Mouse (Mus musculus) ZHBTc4 (cell line): ENCODE measurements around the gene Fkbp10.

ENCODE experiments used
- DNase-seq: peaks from one replicate; pipeline ENCODE4 v3.0.0-alpha.2; 2011; ENCODE audit warnings: low read depth, low spot score

Fkbp10 gene

GRCm38 (mm10) chr11:100414914-100415822 is at the start of gene Fkbp10:
Gene Fkbp10 (plus strand): TSS chr11:100415697.
- peak; percentile 55 for DNase-seq

GRCm38 (mm10) chr11:100369145-100369544 is 46.4 kb upstream of the Fkbp10 start:
- no peak for DNase-seq

GRCm38 (mm10) chr11:100369822-100370221 is 45.7 kb upstream of the Fkbp10 start:
- DNase-seq: no peak

DNA sequence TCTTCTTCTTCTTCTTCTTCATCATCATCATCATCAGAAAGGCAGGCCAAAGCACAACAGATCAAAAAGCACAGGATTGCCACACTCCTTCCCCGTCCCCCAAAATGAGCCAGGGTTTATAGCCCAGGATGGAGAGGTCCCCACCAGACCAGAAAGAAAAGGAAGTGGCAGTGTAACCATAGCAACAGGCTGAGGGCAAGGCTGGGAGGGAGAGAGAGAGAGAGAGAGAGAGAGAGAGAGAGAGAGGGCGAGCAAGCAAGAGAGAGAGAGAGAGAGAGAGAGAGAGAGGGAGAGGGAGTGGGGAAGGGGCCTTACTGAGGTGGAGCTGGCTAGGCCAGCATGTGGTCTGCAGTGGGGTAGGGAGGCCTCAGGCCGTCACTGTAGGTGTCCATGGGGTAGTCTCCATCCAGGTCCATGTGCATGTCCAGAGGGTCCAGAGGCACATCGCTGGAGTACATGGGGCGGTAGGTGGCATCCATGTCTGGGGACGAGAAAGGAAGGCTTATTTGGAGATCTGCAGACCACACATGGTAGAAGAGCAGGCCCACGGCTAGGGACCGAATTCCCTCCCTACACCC is 43.4 kb upstream of the Fkbp10 start:
- no peak for DNase-seq

- peak; percentile 58 for DNase-seq
These were observed 40.4 kb upstream of the Fkbp10 start for GRCm38 (mm10) chr11:100375127-100375526.

GRCm38 (mm10) chr11:100376005-100376404 is 39.5 kb upstream of the Fkbp10 start:
- peak; percentile 98 for DNase-seq

GRCm38 (mm10) chr11:100376746-100377389 is 38.6 kb upstream of the Fkbp10 start:
- peak; percentile 80 for DNase-seq

DNA sequence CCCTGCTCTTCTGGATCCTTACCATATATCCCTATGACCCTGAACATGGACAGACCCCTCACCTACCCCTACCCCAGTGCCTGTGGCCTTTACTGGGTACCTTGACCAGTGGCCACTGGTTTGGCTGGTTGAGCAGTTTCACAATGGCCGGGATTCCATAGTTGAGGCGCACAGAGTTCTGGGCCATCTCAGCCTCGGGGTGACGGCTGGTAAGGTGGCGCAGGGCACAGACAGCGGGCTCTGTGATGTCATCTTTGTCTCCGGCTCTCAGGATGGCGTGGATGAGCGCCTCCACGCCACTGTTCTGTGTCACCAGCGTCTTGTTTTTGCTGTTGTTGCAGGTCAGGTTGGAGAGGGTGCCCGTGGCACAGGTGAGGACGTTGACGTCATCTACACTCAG is 37.5 kb upstream of the Fkbp10 start:
- DNase-seq: no peak

DNA sequence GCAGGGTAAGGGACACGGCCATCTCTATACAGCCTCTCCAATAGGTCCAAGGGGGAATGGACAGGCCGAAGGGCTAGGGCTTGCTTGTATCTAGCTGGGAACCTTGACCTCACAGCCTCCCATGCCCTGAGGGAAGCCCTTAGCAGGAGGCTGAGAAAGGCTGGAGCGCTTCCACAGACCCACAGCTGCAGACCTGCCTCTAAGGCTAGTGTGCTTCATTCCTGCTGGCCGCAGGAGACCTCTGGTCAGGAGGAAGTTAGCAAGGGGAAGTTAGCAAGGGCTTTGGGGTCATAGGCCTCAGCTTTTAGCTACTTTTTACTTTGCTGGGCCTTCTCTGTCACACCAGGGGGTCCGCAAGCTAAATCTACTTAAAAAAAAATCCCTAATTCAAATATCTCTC is 37.1 kb upstream of the Fkbp10 start:
- no peak for DNase-seq

- no peak for DNase-seq
These were observed 36.2 kb upstream of the Fkbp10 start for GRCm38 (mm10) chr11:100379311-100379710.

DNA sequence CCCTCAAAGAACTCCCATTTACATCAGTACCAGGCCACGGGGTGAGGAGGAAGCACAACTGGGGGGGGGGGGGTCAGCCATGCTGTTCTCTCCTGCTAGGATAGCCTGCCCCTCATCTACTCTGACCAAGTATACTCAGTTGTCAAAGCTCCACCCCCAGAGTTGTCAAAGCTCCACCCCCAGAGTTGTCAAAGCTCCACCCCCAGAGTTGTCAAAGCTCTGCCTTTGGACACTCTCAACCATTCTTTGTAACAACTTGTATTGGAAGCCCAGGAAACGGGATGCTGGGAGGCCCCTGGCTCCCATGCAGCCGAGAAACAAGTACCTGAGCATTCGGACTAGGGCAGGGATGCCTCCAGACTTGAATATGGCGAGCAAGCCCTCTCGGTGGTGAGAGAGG is 32.8 kb upstream of the Fkbp10 start:
- DNase-seq: peak; percentile 57

DNA sequence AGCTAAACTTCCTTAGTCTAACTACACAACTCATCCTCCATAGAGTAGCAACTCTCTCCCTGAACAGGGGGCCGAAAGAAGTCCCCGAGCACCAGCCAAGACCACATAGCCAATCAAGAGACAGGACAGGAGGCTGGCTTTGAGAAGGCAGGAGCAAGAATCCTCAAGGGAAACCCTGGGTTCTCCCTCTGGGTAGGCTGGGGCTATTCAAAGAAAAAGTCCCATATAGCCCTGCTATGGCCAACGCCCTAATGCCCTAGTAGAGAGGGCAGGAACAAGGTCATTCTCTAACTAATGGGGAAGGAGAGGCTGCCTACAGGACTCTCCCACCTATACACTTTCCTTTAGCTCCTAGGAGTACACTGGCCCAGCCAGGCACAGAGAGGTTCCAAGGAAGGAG is 30.5 kb upstream of the Fkbp10 start:
- peak; percentile 83 for DNase-seq

GRCm38 (mm10) chr11:100386586-100386985 is 28.9 kb upstream of the Fkbp10 start:
- DNase-seq: peak; percentile 92

GRCm38 (mm10) chr11:100387111-100387510 is 28.4 kb upstream of the Fkbp10 start:
- DNase-seq: no peak

DNA sequence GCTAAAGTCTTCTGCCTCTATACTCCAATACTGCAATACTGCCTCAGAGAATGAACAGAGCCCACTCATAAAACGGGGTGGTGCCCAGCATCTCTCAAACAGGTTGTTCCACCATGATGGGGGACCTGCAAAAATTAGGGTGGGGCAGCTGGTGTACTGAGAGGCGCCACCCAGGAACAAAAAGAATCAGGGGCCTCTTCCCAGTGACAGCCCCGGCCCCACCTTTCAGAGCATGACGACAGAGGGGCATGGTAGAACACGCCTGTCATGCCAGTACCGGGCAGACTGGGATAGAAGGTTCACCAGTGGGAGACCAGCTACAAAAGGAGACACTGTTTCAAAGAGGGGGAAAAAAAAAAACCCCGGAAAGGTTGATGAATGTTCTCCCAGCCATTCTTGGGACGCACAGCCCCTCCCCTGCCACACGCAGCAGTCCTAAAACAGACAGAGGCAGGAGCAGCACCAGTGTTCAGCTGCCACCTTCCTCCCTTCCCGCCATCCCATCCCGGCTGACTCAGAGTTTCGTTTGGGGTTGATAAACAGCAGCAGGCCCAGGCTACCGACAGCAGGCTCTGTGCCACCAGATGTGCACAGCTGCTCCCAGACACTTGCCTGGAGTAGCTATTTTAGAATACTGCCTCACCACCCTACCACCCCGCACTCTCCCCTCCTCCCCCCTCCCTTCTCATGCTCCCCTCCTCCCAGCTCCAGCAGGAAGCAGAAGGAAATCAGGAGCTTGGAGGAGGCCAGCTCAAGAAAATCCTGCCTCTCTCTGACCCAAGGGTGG is 27.7 kb upstream of the Fkbp10 start:
- no peak for DNase-seq

DNA sequence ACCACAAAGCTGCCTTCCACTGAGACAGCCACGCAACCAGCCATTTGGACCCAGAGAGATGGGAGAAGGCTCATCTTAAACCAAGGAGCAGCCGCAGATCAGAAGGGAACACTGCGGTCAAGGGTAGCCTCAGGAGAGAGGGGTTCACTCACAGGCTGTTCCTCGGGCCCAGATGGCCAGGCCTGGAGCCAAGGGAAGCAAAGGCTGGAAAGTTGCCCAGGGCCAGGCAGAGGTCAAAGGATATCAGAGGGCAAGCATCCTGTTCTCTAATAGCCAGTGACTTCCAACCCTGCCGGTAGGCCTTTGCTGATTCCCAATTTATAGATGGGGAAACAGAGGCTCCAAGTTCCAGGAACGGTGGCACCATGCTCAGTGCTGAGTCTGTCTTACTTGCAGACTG is 26.9 kb upstream of the Fkbp10 start:
- DNase-seq: no peak

- peak; percentile 84 for DNase-seq
These were observed 25.5 kb upstream of the Fkbp10 start for GRCm38 (mm10) chr11:100389931-100390445.

DNA sequence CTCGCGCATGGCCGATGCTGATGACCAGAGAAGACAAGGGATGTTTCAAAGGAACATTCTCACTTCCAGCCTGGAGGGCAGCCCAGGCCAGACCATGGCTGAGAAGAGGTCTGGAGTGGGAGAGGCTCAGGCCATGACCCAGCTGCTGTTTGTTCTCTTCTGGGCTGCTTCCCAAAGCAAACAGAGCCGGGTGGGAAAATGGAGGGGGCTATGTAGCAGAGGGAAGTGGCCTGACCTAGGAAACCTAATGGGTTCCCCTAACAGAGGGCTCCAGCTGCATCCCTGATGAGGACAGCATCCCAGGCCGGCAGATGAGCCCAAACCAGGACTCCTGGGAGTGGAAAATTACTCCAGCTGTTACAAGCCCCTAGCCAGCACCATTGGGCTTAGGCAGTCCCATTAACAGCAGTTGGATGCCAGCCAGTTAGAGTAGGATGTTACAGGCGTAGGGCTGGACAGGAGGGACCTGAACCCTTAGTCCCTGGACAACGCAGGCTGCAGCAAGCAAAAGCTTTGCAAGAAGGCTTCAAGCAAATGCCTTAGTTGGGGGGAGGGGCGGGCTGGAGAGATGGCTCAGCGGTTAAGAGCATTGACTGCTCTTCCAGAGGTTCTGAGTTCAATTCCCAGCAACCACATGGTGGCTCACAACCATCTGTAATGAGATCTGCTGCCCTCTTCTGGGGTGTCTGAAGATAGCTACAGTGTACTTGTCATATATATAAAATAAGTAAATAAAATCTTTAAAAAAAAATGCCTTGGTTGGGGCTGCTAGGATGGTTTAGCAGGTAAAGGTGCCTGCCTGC is 24.2 kb upstream of the Fkbp10 start:
- DNase-seq: peak; percentile 72

GRCm38 (mm10) chr11:100391884-100392345 is 23.6 kb upstream of the Fkbp10 start:
- no peak for DNase-seq

- DNase-seq: no peak
These were observed 22.5 kb upstream of the Fkbp10 start for GRCm38 (mm10) chr11:100392958-100393357.

- no peak for DNase-seq
These were observed 21.8 kb upstream of the Fkbp10 start for GRCm38 (mm10) chr11:100393733-100394132.
